Mouse (Mus musculus) liver, embryonic 13.5 days (tissue): ENCODE data around the gene Gm49337. TPM values are rescaled to one million over a fixed set of nuclear protein-coding genes. Genes with fewer than 3 reads are reported as not detected.

Source experiments
- ATAC-seq: fragments of 200-750 bp; cut with Nextera tagmentation; 2 replicates; pipeline ENCODE4 v1.8.0; 2017; ENCODE audit warnings: low read depth, mild to moderate bottlenecking, moderate number of reproducible peaks, moderate library complexity
- DNase-seq: peaks from one replicate; pipeline ENCODE4 v3.0.0; 2022
- H3K27ac ChIP-seq: fragments of 300-500 bp; sonication (generic); 2 replicates; pipeline ENCODE4 v1.5.1; 2015; ENCODE audit warnings: moderate library complexity, mild to moderate bottlenecking, inconsistent platforms
- H3K27me3 ChIP-seq: fragments of 300-500 bp; sonication (generic); 2 replicates; pipeline ENCODE4 v1.6.1; 2015; ENCODE audit warnings: mild to moderate bottlenecking, inconsistent platforms
- H3K36me3 ChIP-seq: fragments of 300-500 bp; sonication (generic); 2 replicates; pipeline ENCODE4 v1.6.1; 2015; ENCODE audit warnings: mild to moderate bottlenecking, inconsistent platforms
- H3K4me1 ChIP-seq: fragments of 300-500 bp; sonication (generic); replicated peaks from 2 replicates; pipeline ENCODE4 v1.6.1; 2015; ENCODE audit warnings: inconsistent platforms
- H3K4me2 ChIP-seq: fragments of 300-500 bp; sonication (generic); 2 replicates; pipeline ENCODE4 v1.6.1; 2015; ENCODE audit warnings: inconsistent platforms, mild to moderate bottlenecking, moderate library complexity
- H3K4me3 ChIP-seq: fragments of 300-500 bp; sonication (generic); replicated peaks from 2 replicates; pipeline ENCODE4 v1.5.1; 2015; ENCODE audit warnings: mild to moderate bottlenecking, inconsistent platforms
- H3K9ac ChIP-seq: fragments of 300-500 bp; sonication (generic); 2 replicates; pipeline ENCODE4 v1.6.1; 2015; ENCODE audit warnings: mild to moderate bottlenecking, inconsistent platforms
- H3K9me3 ChIP-seq: fragments of 300-500 bp; sonication (generic); replicated peaks from 2 replicates; pipeline ENCODE4 v1.6.1; 2016; ENCODE audit warnings: inconsistent platforms
- WGBS: fragments of 180-500 bp; shearing (Covaris S2); methylation state at CpG from one replicate; pipeline ENCODE4 v1.1.7; 2015; ENCODE audit not compliant: insufficient replicate concordance; 5-methylcytosine and 5-hydroxymethylcytosine counted together
- polyA plus RNA-seq: library from polyadenylated mRNA; unstranded; fragments of >200 nt; fragmentation: Nextera tagmentation; extraction: Ambion mirVana; gene quantifications from 2 replicates; pipeline ENCODE4 v1.2.1, GENCODE M21; 2015

Gene Gm49337
- polyA plus RNA-seq, 1 experiment from 2014 or later = not detected

DNA sequence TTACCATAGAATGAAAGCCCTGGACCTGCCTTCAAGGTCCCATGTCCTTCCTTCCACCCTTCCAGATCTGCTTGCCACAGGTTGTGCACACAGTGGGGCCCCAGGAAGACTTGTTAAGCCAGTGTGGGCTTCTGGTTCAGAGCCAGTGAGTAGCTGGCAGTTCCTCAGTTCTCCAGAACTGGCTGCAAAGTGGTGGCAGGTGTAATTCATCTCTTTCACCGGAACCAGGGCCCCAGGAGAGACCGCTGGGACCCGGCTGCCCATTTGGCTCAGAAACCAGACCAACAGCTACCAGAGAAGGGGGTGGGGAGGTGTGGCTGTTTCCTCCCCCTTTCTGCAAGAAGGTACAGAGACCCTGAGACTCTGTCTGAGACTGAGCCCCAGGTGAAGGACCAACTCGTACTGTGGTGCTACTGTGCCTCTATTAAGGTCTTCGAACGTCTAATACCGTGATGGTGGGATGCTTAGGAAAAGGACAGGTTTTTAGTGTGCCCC is 29.8 kb upstream of the Gm49337 start:
- ATAC-seq (no peak), DNase-seq (no peak)
- WGBS = 15% methylated on average over 7 of the region's 7 CpGs
- Histone ChIP-seq H3K36me3 (no peaks in the 10 kb centered on the region), H3K4me3 (peak overlapping the region; percentile 59; the same call in 1 of the 2 replicates), H3K27me3 (peaks cover 54% of the 10 kb centered on the region), H3K4me1 (peaks cover 13% of the 10 kb centered on the region; the same call in 1 of the 2 replicates), H3K9me3 (no peaks in the 10 kb centered on the region), H3K9ac (no peak overlapping the region), H3K27ac (no peak overlapping the region), H3K4me2 (peak overlapping the region; percentile 77)

DNA sequence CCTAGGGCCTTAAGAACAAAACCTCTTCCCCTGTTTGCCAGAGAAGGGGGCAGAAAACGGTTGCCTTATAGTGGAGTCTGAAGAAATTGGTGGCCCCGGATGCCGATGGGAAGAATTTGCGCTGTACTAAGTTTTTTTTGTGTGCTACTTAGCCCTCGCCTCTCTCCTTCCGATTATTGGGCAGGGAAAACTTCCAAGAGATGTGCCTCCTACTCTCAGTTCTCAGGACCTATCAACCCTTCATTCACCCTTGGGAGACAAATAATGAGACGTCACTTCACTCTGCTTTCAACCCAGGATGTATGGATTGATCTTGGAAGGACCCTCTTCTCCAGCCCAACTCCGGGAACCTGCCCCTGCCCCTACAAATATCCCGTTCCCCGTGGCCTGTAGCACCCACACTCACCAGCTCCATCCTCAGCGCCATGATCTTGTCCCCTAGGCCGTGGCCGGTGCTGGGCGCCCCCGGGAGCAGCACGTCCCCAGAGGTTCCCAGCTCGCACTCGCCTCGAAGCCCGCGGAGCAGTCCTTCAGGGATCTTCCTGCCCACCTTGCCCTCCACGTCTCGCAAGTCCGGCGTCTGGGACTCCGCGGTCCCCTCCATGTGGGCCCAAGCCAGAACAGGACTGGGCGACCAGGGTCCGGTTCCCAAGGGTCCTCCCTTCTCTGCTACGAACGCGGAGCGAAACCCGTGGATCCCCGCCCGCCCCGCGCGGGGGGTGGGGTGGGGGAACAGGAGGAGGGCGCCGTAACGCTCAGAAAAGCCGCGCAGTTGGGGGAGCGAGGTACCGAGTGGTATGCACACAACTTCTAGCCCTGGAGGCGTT is 29.1 kb upstream of the Gm49337 start:
- 0 out of 2 replicates have a peak, but pooled peaks have one; percentile 31 for ATAC-seq
- Histone ChIP-seq H3K4me3 (peak overlapping the region; percentile 59), H3K4me1 (peaks cover 13% of the 10 kb centered on the region; the same call in 1 of the 2 replicates), H3K9ac (peak overlapping the region; percentile 56), H3K27ac (no peak overlapping the region), H3K4me2 (peak overlapping the region; percentile 77), H3K36me3 (no peaks in the 10 kb centered on the region), H3K27me3 (peaks cover 54% of the 10 kb centered on the region), H3K9me3 (no peaks in the 10 kb centered on the region)
- peak; percentile 9 for DNase-seq
- WGBS = 2% methylated on average over 47 of the region's 47 CpGs

DNA sequence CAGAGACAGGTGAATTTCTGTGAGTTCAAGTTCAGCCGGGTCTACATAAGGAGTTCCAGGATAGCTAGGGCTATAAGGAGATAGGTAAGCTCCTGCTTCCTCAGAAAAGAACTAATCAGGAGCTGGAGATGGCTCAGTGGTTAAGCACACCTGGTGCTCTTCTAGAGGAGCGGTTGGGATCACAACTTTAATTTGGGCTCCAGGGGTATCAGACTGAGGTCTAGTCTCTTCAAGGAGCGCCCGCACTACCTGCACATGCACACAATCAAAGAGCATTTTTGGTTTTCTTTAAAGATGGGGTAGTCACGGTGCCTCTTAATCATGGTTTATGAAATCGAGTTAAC is 23.4 kb upstream of the Gm49337 start:
- H3K9ac ChIP-seq = peak overlapping the region; percentile 88
- ATAC-seq (peak; percentile 2; the same call in 1 of the 2 replicates), DNase-seq (no peak)
- peaks cover 27% of the 10 kb centered on the region for H3K4me1 ChIP-seq
- peak overlapping the region; percentile 77 for H3K27ac ChIP-seq
- peaks cover 6% of the 10 kb centered on the region for H3K27me3 ChIP-seq
- peaks cover 31% of the 10 kb centered on the region for H3K36me3 ChIP-seq
- H3K4me3 ChIP-seq = peak overlapping the region; percentile 74
- peak overlapping the region; percentile 92 for H3K4me2 ChIP-seq
- no peaks in the 10 kb centered on the region for H3K9me3 ChIP-seq
- 34% methylated on average over 6 of the region's 6 CpGs for WGBS

DNA sequence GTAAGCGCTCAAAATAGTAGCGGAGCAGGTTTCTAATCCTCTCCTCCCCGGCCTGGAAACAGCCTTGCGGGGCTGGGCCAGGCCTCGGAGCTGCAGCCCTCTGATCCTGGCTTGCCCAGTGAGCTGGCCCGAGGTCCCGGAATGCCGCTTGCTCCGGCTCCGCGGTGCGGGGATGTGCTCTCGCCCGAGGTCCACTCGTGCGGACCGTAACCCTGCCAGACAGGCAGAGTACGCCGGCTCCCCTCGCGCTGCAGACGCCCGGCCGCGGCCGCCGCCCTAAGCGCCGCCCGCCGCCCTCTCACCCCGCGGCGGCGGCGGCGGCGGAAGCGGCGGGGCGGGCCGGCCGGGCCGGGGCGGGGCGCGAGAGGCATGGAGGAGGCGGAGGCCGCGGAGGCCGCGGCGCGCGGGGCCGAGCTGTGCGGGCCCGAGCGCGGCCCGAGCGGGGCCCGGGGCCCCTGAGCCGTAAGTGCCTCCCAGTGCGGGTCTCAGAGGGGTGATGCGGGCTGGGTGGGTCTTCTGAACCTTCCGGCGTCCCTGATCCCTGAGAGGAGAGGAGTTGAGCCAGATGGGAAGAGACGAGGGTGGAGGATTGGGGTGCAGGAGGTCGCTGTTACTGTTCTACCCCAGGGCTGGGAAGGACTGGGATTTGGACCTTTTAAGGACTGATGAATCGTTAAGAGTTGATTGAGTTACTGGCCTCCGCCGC is 22.9 kb upstream of the Gm49337 start:
- Histone ChIP-seq H3K9ac (peak overlapping the region; percentile 88), H3K27me3 (peaks cover 1% of the 10 kb centered on the region; the same call in 1 of the 2 replicates), H3K4me2 (peak overlapping the region; percentile 92), H3K27ac (peak overlapping the region; percentile 77), H3K4me3 (peak overlapping the region; percentile 74), H3K4me1 (peaks cover 27% of the 10 kb centered on the region), H3K36me3 (peaks cover 36% of the 10 kb centered on the region), H3K9me3 (no peaks in the 10 kb centered on the region)
- DNase-seq (peak; percentile 58), ATAC-seq (peak; percentile 94)
- under 1% methylated on average over 56 of the region's 73 CpGs for WGBS

DNA sequence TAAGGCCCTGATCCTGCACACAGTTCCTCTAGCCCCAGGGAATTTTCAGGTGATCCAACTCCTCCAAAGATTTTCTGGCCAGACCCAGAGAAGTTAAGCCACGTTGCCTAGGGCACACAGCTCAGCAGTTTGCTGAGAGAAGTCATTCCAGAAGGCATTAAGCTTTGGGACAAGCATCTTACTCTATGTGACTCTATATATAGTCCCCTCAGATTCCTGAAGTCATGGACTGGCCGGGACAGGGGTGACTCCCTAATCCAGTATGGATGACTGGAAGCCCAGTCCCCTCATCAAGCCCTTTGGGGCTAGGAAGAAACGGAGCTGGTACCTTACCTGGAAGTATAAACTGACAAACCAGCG is 22.3 kb upstream of the Gm49337 start:
- no peaks in the 10 kb centered on the region for H3K9me3 ChIP-seq
- peak overlapping the region; percentile 74 for H3K27ac ChIP-seq
- 26% methylated on average over 4 of the region's 4 CpGs for WGBS
- H3K4me2 ChIP-seq = peak overlapping the region; percentile 92
- no peak for DNase-seq
- H3K9ac ChIP-seq = peak overlapping the region; percentile 88
- no peaks in the 10 kb centered on the region for H3K27me3 ChIP-seq
- peaks cover 42% of the 10 kb centered on the region for H3K36me3 ChIP-seq
- peak overlapping the region; percentile 74 for H3K4me3 ChIP-seq
- no peak; the same call in 1 of the 2 replicates for ATAC-seq
- peaks cover 27% of the 10 kb centered on the region for H3K4me1 ChIP-seq

DNA sequence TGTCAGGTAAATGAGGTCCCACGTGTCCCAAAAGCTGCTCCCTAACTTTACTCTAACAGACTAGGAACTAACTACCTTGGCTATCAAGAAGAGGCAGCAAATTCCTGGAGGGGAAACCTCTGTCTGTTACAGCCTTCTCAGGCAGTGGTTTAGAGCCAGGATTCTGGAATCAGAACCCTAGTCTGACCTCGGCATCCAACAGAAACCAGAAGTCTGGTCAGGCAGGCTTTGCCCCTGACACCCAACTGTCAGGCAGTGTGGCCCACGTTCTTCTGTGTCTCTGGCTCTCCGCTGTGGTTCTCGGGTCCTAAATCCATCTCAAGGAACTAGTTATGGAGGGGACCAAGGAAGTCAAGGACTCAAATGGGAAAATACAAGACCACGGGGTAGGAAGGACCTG is 21.9 kb upstream of the Gm49337 start, which contains the start of gene Lurap1:
TSS of gene Lurap1 (minus strand) at position 101 of the 400 bp plus-strand sequence.
- Histone ChIP-seq H3K36me3 (peaks cover 46% of the 10 kb centered on the region), H3K27ac (peak within 1 kb of the TSS; percentile 77), H3K4me3 (peak within 1 kb of the TSS; percentile 74), H3K9me3 (no peaks in the 10 kb centered on the region), H3K9ac (peak within 1 kb of the TSS; percentile 88), H3K27me3 (no peaks in the 10 kb centered on the region), H3K4me1 (peaks cover 27% of the 10 kb centered on the region), H3K4me2 (peak within 1 kb of the TSS; percentile 92)
- 62% methylated on average over 6 of the region's 6 CpGs for WGBS
- ATAC-seq = no peak
- DNase-seq = no peak

DNA sequence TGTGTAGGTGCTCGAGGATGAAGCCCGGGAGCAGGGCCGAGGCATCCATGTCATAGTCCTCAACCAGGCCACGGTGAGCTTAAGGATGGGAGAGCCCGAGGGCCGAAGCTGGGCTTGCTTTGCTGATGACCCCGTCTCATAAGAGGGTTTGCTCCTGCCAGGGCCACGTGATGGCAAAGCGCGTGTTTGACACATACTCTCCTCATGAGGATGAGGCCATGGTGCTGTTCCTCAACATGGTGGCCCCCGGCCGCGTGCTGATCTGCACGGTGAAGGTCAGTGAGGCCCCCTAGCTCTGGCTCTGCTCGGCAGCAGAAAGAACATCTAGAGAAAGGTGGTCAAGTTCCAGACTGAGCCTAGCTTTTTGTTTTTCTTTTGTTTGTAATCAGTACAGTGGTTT is 20.5 kb upstream of the Gm49337 start:
- no peak overlapping the region for H3K4me3 ChIP-seq
- H3K27me3 ChIP-seq = no peaks in the 10 kb centered on the region
- ATAC-seq (no peak), DNase-seq (no peak)
- H3K9me3 ChIP-seq = no peaks in the 10 kb centered on the region
- peaks cover 59% of the 10 kb centered on the region for H3K36me3 ChIP-seq
- no peak overlapping the region; the same call in 1 of the 2 replicates for H3K27ac ChIP-seq
- H3K9ac ChIP-seq = no peak overlapping the region
- 89% methylated on average over 15 of the region's 15 CpGs for WGBS
- H3K4me1 ChIP-seq = peaks cover 27% of the 10 kb centered on the region
- H3K4me2 ChIP-seq = no peak overlapping the region

DNA sequence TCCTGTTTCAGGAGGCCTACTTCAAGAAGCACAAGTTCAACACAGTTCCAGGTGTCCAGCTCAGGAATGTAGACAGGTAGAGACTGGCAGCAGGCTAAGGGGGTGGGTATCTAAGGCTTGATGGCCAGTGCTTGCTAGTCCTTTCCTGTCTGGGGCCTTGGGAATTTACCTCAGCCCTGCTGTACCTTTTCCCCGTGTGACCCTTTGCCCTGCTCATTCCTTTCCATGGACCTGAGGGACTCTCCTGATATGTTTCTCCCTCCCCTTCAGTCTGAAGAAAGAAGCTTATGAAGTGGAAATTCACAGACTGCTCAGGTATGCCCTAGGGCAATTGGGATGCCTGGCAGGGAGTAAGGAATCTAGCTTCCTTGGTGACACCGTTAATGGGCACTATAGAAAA is 15.3 kb upstream of the Gm49337 start:
- no peak overlapping the region for H3K4me2 ChIP-seq
- H3K9me3 ChIP-seq = no peaks in the 10 kb centered on the region
- ATAC-seq (no peak), DNase-seq (no peak)
- H3K36me3 ChIP-seq = peaks cover 65% of the 10 kb centered on the region
- 81% methylated on average over 2 of the region's 2 CpGs for WGBS
- H3K27ac ChIP-seq = no peak overlapping the region
- no peak overlapping the region for H3K4me3 ChIP-seq
- H3K9ac ChIP-seq = no peak overlapping the region
- no peaks in the 10 kb centered on the region for H3K27me3 ChIP-seq
- H3K4me1 ChIP-seq = peaks cover 11% of the 10 kb centered on the region

DNA sequence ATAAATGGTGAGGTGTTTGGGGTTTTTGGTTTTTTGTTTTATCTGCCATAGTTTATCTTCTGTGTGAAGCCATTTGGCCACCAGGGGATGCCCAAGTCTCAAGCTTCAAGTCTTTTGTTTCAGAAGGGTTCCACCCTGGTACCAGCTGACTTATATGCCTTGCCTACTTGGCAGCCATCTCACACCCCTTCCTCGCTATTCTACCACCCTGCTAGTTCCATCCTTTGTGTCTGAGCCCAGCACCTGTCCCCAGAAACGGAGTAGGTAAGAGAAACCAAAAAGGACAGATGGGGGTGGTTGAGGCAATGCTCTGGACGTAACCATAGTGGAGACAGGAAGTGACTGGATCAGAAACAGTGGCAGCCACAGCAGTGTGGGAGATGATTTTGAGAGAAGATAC is 13.3 kb upstream of the Gm49337 start:
- 49% methylated on average over 3 of the region's 3 CpGs for WGBS
- peaks cover 46% of the 10 kb centered on the region for H3K36me3 ChIP-seq

DNA sequence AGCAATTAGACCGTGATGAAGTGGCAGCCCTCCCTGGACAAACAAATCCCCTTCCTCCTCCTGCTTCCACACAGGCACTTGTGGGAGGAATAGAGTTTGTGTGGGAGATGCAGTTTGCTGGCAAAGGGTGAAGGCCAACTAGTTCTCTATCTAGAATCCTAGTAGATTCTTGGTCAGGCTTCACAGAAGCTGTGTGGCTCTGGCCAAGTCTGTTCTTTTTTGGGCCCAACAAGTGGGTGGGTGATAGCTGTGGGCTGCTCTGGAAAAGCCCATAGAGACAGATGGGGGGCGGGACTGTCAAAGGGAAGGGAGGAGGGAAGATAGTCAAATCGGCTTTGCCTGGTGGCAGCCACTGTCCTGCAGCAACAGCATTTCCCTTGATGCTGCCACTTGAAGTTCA is 12.4 kb upstream of the Gm49337 start:
- H3K9me3 ChIP-seq = no peaks in the 10 kb centered on the region
- H3K4me3 ChIP-seq = no peak overlapping the region
- WGBS = 50% methylated on average over 3 of the region's 3 CpGs
- peaks cover 14% of the 10 kb centered on the region for H3K4me1 ChIP-seq
- H3K9ac ChIP-seq = no peak overlapping the region
- DNase-seq (no peak), ATAC-seq (no peak)
- H3K27ac ChIP-seq = no peak overlapping the region
- H3K27me3 ChIP-seq = peaks cover 4% of the 10 kb centered on the region; the same call in 1 of the 2 replicates
- H3K4me2 ChIP-seq = no peak overlapping the region
- peaks cover 37% of the 10 kb centered on the region for H3K36me3 ChIP-seq

More for the DNA sequence above, 13.3 kb upstream of the Gm49337 start:
- no peak for DNase-seq
- H3K9ac ChIP-seq = no peak overlapping the region
- no peak overlapping the region for H3K27ac ChIP-seq
- H3K4me1 ChIP-seq = peaks cover 14% of the 10 kb centered on the region
- H3K4me2 ChIP-seq = no peak overlapping the region
- no peak for ATAC-seq
- H3K27me3 ChIP-seq = peaks cover 4% of the 10 kb centered on the region; the same call in 1 of the 2 replicates
- H3K4me3 ChIP-seq = no peak overlapping the region
- H3K9me3 ChIP-seq = no peaks in the 10 kb centered on the region

DNA sequence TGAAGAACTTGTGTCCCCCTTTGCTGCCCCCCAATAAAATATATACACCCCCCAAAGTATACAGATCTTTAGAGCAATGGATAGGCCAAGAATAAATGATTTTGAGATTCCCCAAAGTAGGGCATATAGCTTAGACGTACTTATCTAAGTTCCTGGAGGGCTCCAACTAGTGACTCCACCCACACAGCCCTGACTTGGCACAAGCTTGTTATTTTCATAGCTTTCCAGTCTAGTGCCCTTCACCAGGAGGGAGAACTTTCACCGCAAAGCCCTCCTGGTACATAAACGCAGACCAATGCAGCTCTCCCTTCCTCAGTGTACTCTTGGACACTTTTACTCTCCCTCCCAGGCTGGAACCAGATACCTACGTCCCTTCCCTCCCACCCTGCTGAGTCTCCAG is 11.0 kb upstream of the Gm49337 start:
- 61% methylated on average over 4 of the region's 4 CpGs for WGBS
- H3K4me3 ChIP-seq = no peak overlapping the region
- no peak overlapping the region for H3K27ac ChIP-seq
- peaks cover 14% of the 10 kb centered on the region for H3K4me1 ChIP-seq
- no peak overlapping the region for H3K9ac ChIP-seq
- peaks cover 6% of the 10 kb centered on the region for H3K27me3 ChIP-seq
- peaks cover 25% of the 10 kb centered on the region for H3K36me3 ChIP-seq
- H3K4me2 ChIP-seq = no peak overlapping the region
- no peak for DNase-seq
- no peak for ATAC-seq
- H3K9me3 ChIP-seq = no peaks in the 10 kb centered on the region
